Mouse (Mus musculus) spleen, postnatal 4 days (tissue): ENCODE measurements around the gene Gm17267.
"Not testable (repeated sequence)": the region's sequence is repeated elsewhere in the genome, so short reads cannot be mapped to it uniquely, and the experiment has no call there.

ENCODE experiments used
- DNase-seq, 2 experiments: peaks; one replicate each; pipeline ENCODE4 v3.0.0; 2022; ENCODE audit warnings: low spot score in 2 of 2

Gene Gm17267

DNA sequence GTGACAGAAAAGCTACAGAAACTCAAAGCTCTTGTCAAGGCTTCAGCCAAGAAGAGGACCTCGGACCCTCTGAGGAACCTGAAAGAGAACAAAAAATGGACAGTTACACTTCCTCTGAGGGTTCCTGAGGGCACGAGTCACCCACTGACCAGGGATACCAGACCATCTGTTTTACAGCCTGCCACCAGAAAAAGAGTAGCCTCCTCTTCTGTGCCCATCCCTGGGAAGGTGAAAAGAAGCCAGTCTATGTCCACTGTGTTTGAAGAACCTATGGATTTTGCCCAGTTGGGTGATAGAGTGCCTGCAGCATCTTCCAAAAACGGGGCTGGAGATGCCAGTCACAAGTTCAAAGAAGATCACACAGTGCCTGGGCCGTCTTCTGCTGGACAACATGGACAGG lies at the start of gene Gm17267:
Gene Gm17267 (plus strand): TSS at position 301 of the 400 bp plus-strand sequence.
- DNase-seq: not testable (repeated sequence)
